Mouse (Mus musculus) ovary, postnatal 36 days (tissue): ENCODE data around the gene Dlgap4.

Source experiments
- DNase-seq: peaks from one replicate; pipeline ENCODE4 v3.0.0; 2022; ENCODE audit warnings: low spot score, mixed read lengths

Gene Dlgap4

GRCm38 (mm10) chr2:156613541-156614257, at the start of gene Dlgap4:
TSS of gene Dlgap4 (plus strand) at chr2:156613705.
- DNase-seq: peak; percentile 50

GRCm38 (mm10) chr2:156566512-156566911, 47.0 kb upstream of the Dlgap4 start:
- no peak for DNase-seq

- DNase-seq: no peak
Observed at GRCm38 (mm10) chr2:156568647-156569046, 44.9 kb upstream of the Dlgap4 start.

GRCm38 (mm10) chr2:156569261-156569660, 44.2 kb upstream of the Dlgap4 start:
- peak; percentile 39 for DNase-seq

GRCm38 (mm10) chr2:156571521-156571920, 42.0 kb upstream of the Dlgap4 start:
- DNase-seq: no peak

- no peak for DNase-seq
Observed at GRCm38 (mm10) chr2:156576850-156577587, 36.5 kb upstream of the Dlgap4 start.

- DNase-seq: no peak
Observed at GRCm38 (mm10) chr2:156580507-156580906, 33.0 kb upstream of the Dlgap4 start.

GRCm38 (mm10) chr2:156581244-156581643, 32.3 kb upstream of the Dlgap4 start:
- peak; percentile 45 for DNase-seq

GRCm38 (mm10) chr2:156582887-156583286, 30.6 kb upstream of the Dlgap4 start:
- no peak for DNase-seq

- DNase-seq: no peak
Observed at GRCm38 (mm10) chr2:156584154-156584796, 29.2 kb upstream of the Dlgap4 start.

- no peak for DNase-seq
Observed at GRCm38 (mm10) chr2:156584797-156585471, 28.6 kb upstream of the Dlgap4 start.

GRCm38 (mm10) chr2:156589481-156589880, 24.0 kb upstream of the Dlgap4 start:
- DNase-seq: no peak

- DNase-seq: no peak
Observed at GRCm38 (mm10) chr2:156594987-156595490, 18.5 kb upstream of the Dlgap4 start.

GRCm38 (mm10) chr2:156602581-156602980, 10.9 kb upstream of the Dlgap4 start:
- DNase-seq: no peak

GRCm38 (mm10) chr2:156603671-156604070, 9.8 kb upstream of the Dlgap4 start:
- DNase-seq: no peak

- no peak for DNase-seq
Observed at GRCm38 (mm10) chr2:156605144-156605543, 8.4 kb upstream of the Dlgap4 start.

GRCm38 (mm10) chr2:156605971-156606370, 7.5 kb upstream of the Dlgap4 start:
- DNase-seq: no peak

- DNase-seq: peak; percentile 55
Observed at GRCm38 (mm10) chr2:156613081-156613540, 394 bp upstream of the Dlgap4 start.

GRCm38 (mm10) chr2:156614258-156614556, 702 bp downstream of the Dlgap4 start:
- DNase-seq: no peak

GRCm38 (mm10) chr2:156614661-156615654, 1.5 kb downstream of the Dlgap4 start:
- no peak for DNase-seq

- DNase-seq: no peak
Observed at GRCm38 (mm10) chr2:156616513-156616912, 3.0 kb downstream of the Dlgap4 start.
